Mouse (Mus musculus) heart, embryonic 12.5 days (tissue): ENCODE data around the gene Gjd2. TPM values are rescaled to one million over a fixed set of nuclear protein-coding genes. Genes with fewer than 3 reads are reported as not detected.

Experiments
- ATAC-seq: fragments of 200-750 bp; cut with Nextera tagmentation; 2 replicates; pipeline ENCODE4 v1.8.0; 2017; ENCODE audit warnings: moderate TSS enrichment, moderate library complexity; ENCODE audit not compliant: insufficient number of reproducible peaks, low FRiP score
- H3K27ac ChIP-seq: fragments of 300-500 bp; sonication (generic); 2 replicates; pipeline ENCODE4 v1.5.1; 2016; ENCODE audit warnings: mild to moderate bottlenecking, moderate library complexity; ENCODE audit not compliant: poor library complexity, severe bottlenecking
- H3K27me3 ChIP-seq: fragments of 300-500 bp; sonication (generic); replicated peaks from 2 replicates; pipeline ENCODE4 v1.6.1; 2016; ENCODE audit warnings: mild to moderate bottlenecking, moderate library complexity
- H3K36me3 ChIP-seq: fragments of 300-500 bp; sonication (generic); 2 replicates; pipeline ENCODE4 v1.6.1; 2016; ENCODE audit warnings: mild to moderate bottlenecking, moderate library complexity
- H3K4me1 ChIP-seq: fragments of 300-500 bp; sonication (generic); replicated peaks from 2 replicates; pipeline ENCODE4 v1.6.1; 2016; ENCODE audit warnings: mild to moderate bottlenecking
- H3K4me2 ChIP-seq: fragments of 300-500 bp; sonication (generic); 2 replicates; pipeline ENCODE4 v1.6.1; 2016; ENCODE audit warnings: mild to moderate bottlenecking, moderate library complexity
- H3K4me3 ChIP-seq: fragments of 300-500 bp; sonication (generic); 2 replicates; pipeline ENCODE4 v1.5.1; 2016; ENCODE audit warnings: mild to moderate bottlenecking
- H3K9ac ChIP-seq: fragments of 300-500 bp; sonication (generic); 2 replicates; pipeline ENCODE4 v1.6.1; 2016; ENCODE audit warnings: mild to moderate bottlenecking, moderate library complexity
- H3K9me3 ChIP-seq: fragments of 300-500 bp; sonication (generic); replicated peaks from 2 replicates; pipeline ENCODE4 v1.6.1; 2016; ENCODE audit warnings: mild to moderate bottlenecking, moderate library complexity
- WGBS: fragments of 180-500 bp; shearing (Covaris S2); methylation state at CpG from one replicate; pipeline ENCODE4 v1.1.7; 2016; 5-methylcytosine and 5-hydroxymethylcytosine counted together
- polyA plus RNA-seq: library from polyadenylated mRNA; unstranded; fragments of >200 nt; fragmentation: Nextera tagmentation; extraction: Ambion mirVana; gene quantifications from 2 replicates; pipeline ENCODE4 v1.2.1, GENCODE M21; 2016

Gene Gjd2
- polyA plus RNA-seq, 1 experiment from 2014 or later, result not detected

DNA sequence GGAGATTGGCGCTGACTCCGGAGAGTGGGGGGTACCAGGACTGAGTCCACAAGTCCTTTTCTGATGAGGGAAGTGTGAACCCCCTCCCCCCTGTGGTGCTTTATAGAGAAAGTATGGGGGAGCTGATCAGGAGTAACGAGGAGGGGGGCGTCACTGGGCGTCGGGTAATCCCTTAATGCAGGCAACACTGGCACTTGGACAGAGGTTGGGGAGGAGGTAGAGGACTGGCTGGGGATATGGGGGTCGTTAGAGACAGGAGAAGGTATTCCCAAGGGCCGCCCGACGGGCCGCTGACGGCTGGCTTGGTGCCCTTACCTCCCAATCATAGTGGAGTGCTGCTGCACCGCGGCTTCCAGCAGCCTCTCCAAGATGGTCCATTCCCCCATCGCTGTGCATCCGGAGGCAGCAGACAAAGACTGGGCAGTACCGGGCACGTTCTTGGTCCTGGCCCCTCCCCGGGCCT, 639 bp downstream of the Gjd2 start:
- H3K9ac ChIP-seq, result no peak overlapping the region
- peak overlapping the region; percentile 55 for H3K4me3 ChIP-seq
- H3K4me1 ChIP-seq, result peaks cover 11% of the 10 kb centered on the region
- ATAC-seq, result 0 out of 2 replicates have a peak, but pooled peaks have one; percentile 25
- H3K9me3 ChIP-seq, result no peaks in the 10 kb centered on the region
- peak overlapping the region; percentile 95 for H3K4me2 ChIP-seq
- WGBS, result 5% methylated on average over 19 of the region's 19 CpGs
- H3K36me3 ChIP-seq, result no peaks in the 10 kb centered on the region
- H3K27ac ChIP-seq, result no peak overlapping the region
- peaks cover 46% of the 10 kb centered on the region for H3K27me3 ChIP-seq

DNA sequence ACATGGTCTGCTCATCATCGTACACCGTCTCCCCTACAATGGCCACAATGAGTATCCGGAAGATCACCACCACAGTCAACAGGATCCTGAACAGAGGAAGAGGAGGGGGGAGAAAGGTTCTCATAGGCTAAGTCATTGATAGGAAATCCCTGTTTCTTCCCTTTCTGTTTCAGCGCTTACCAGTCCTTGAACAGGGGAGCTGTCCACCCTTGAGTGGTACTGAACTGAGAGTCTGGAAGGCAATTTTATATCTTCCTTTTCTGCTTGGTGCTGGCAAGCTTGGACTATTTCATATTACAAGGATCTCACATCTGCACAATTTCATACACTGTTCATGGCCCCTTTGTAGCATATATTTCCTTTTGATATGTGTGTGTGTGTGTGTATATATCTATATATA, 1.6 kb downstream of the Gjd2 start:
- Histone ChIP-seq H3K36me3 (no peaks in the 10 kb centered on the region), H3K9me3 (no peaks in the 10 kb centered on the region), H3K27ac (no peak overlapping the region), H3K27me3 (peaks cover 38% of the 10 kb centered on the region), H3K4me2 (no peak overlapping the region), H3K9ac (no peak overlapping the region), H3K4me1 (peaks cover 11% of the 10 kb centered on the region), H3K4me3 (no peak overlapping the region)
- WGBS, result 40% methylated on average over 4 of the region's 4 CpGs
- ATAC-seq, result no peak

DNA sequence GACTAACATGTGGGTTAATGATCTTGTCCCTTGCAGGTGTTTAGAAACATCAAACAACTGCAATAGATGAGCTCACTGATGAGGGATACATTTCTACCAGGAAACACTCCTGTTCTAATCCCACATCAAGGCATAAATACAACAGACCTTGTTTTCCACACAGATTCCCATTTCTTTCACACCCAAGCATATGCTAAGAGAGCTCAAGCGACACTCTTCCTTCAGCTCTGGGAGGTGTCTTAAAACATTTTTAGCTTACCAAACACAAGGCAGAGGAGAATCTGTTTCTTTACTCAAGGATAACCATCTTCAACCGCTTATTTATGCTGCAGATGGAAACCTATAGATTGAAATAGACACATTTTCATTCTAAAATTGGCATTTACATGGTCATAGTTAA, 5.1 kb downstream of the Gjd2 start:
- Histone ChIP-seq H3K4me1 (peaks cover 3% of the 10 kb centered on the region), H3K36me3 (no peaks in the 10 kb centered on the region), H3K27me3 (peaks cover 10% of the 10 kb centered on the region), H3K4me3 (no peak overlapping the region), H3K27ac (no peak overlapping the region), H3K9me3 (no peaks in the 10 kb centered on the region), H3K9ac (no peak overlapping the region), H3K4me2 (no peak overlapping the region)
- 78% methylated on average over 2 of the region's 2 CpGs for WGBS
- ATAC-seq, result no peak

DNA sequence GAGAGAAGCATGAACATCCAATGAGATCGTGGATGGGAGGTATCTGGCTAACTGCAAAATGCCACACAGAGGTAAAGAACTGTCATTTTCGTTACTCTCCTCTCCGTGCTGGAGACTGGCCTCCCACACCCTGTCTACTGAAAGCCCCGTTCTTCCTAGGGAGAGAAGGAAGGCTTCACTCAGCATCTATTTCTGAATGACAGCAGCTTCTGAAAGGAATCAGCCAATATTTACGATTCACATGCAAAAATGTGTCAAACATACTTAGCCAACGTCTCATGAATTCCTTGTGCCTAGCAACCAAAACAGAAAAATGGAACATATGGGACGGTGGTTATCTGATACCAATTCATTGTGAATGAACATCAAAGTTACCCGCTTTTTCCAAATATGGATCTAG, 15.9 kb downstream of the Gjd2 start:
- no peak overlapping the region for H3K9ac ChIP-seq
- H3K4me3 ChIP-seq, result no peak overlapping the region
- no peaks in the 10 kb centered on the region for H3K4me1 ChIP-seq
- H3K9me3 ChIP-seq, result no peaks in the 10 kb centered on the region
- no peak overlapping the region for H3K4me2 ChIP-seq
- no peaks in the 10 kb centered on the region for H3K27me3 ChIP-seq
- 55% methylated on average over 8 of the region's 8 CpGs for WGBS
- no peak overlapping the region for H3K27ac ChIP-seq
- no peaks in the 10 kb centered on the region for H3K36me3 ChIP-seq
- ATAC-seq, result no peak

DNA sequence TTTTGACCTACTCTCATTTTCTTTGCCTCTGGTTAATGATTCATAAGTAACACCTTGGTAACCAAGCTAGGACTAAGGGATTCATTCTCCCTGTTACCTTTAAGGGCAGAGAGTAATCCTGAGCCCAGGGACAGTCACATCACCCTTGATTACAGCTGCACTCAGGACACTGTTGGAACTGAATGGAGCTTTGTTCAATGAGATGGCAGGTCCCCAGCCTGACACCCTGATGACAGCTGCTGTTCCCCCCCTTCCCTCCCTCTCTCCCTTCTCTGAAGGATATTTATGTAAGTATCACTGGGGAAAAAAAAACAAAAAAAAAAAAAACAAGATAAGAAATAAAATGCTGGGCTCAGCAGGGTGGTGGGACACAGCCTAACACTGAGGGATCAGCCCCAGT, 16.5 kb downstream of the Gjd2 start:
- no peak overlapping the region for H3K27ac ChIP-seq
- no peaks in the 10 kb centered on the region for H3K27me3 ChIP-seq
- no peak for ATAC-seq
- H3K9me3 ChIP-seq, result no peaks in the 10 kb centered on the region
- H3K4me3 ChIP-seq, result no peak overlapping the region
- H3K4me1 ChIP-seq, result no peaks in the 10 kb centered on the region
- no peak overlapping the region for H3K4me2 ChIP-seq
- no peak overlapping the region for H3K9ac ChIP-seq
- no peaks in the 10 kb centered on the region for H3K36me3 ChIP-seq

DNA sequence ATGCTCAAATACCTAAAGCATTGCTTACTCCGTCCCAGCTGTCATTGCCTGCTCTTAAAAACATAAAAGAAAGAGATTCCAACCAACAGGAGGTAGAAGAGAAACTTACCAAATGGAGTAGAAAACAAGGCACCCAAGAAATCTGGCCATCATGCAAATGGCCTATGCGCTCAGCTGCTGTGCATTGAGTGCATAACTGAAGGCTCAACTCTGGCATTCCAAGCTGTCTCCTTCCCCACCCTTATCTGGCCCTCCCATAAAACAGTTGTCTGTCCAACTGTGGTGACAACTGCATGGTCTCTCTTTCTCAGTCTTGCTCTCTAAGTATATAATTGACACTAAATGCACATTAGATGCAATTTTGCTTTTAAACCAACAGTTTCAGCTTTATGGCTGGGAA, 28.5 kb downstream of the Gjd2 start:
- no peak overlapping the region for H3K9ac ChIP-seq
- no peak overlapping the region for H3K4me2 ChIP-seq
- peaks cover 28% of the 10 kb centered on the region for H3K4me1 ChIP-seq
- no peak overlapping the region for H3K4me3 ChIP-seq
- H3K27me3 ChIP-seq, result no peaks in the 10 kb centered on the region
- WGBS, result 68% methylated on average over 2 of the region's 2 CpGs
- no peaks in the 10 kb centered on the region for H3K9me3 ChIP-seq
- no peak for ATAC-seq
- no peaks in the 10 kb centered on the region for H3K36me3 ChIP-seq
- H3K27ac ChIP-seq, result no peak overlapping the region

DNA sequence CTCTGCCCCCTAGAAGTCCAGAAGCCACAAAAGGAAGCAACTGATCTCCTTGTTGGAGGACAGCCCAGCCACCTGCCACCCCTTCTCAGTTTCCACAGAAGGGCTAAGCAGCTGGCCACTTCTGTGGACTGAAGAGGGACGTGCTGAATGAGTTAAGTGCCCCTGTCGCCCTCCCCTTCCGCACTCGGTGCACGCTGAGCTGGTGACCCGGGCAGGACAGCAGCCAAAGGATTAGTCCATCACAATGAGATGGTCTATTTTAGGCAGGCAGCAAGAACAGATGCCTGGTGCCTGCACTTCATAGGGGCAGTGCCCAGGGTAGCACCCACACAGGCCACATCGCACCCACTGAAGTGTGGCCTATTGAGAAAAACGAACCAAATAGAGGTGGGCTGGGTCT, 32.8 kb downstream of the Gjd2 start:
- no peaks in the 10 kb centered on the region for H3K9me3 ChIP-seq
- peak overlapping the region; percentile 79 for H3K27ac ChIP-seq
- no peaks in the 10 kb centered on the region for H3K27me3 ChIP-seq
- ATAC-seq, result peak; percentile 86
- peak overlapping the region; percentile 4; the same call in 1 of the 2 replicates for H3K9ac ChIP-seq
- peaks cover 35% of the 10 kb centered on the region for H3K4me1 ChIP-seq
- peak overlapping the region; percentile 29 for H3K4me2 ChIP-seq
- no peaks in the 10 kb centered on the region for H3K36me3 ChIP-seq
- H3K4me3 ChIP-seq, result no peak overlapping the region
- WGBS, result 44% methylated on average over 8 of the region's 8 CpGs

DNA sequence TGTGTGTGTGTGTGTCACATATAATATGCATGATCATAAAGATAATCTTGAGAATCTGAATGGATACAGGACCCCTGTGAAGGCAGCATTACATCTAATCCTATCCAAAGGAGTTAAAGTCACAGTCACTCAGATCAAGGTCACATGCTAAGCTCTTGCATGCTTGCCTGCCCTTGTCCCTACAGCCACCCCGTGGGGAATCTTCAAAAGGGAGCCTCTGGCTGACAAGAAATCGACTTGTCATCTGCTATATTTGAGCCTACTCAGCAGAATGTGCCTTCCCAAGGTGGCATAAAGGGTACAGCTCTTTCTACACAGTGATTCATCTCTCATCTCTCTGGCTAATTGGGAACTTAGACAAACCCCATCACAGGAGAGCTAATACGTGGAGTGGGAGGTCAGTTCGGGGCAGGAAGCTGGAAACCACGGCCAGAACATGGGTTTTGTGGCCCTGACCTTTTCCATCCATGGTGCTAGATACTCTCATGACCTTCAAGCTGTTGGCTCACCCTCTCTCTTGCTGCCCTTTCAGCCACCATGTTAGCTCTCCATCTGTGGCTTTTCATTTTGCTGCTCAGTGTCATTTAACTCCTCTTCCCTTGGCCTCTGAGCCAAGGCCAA, 35.2 kb downstream of the Gjd2 start:
- H3K27me3 ChIP-seq, result no peaks in the 10 kb centered on the region
- no peak overlapping the region for H3K4me2 ChIP-seq
- H3K36me3 ChIP-seq, result no peaks in the 10 kb centered on the region
- H3K9ac ChIP-seq, result no peak overlapping the region
- H3K4me3 ChIP-seq, result no peak overlapping the region
- H3K9me3 ChIP-seq, result no peaks in the 10 kb centered on the region
- WGBS, result 51% methylated on average over 5 of the region's 5 CpGs
- ATAC-seq, result no peak
- no peak overlapping the region for H3K27ac ChIP-seq
- H3K4me1 ChIP-seq, result peaks cover 22% of the 10 kb centered on the region

DNA sequence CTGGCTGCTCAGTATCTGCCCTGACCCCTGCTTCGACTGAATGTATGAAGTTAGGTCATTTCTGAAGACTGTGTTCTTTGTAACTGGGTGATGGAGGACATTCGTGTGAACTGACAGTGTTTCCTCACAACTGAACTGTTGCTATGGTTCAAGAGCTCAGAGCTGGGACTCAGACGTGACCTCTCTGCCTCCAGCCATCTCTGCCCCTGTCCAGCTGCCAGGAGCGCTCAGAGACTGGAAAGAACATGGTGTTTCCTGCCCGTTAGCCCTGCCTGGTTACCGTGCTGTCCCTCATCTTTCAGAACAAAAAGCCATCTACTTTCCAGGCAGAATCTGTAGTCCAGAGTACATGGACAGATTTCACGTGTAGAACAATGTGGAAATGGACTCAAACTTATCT, 39.5 kb downstream of the Gjd2 start:
- H3K9me3 ChIP-seq, result no peaks in the 10 kb centered on the region

DNA sequence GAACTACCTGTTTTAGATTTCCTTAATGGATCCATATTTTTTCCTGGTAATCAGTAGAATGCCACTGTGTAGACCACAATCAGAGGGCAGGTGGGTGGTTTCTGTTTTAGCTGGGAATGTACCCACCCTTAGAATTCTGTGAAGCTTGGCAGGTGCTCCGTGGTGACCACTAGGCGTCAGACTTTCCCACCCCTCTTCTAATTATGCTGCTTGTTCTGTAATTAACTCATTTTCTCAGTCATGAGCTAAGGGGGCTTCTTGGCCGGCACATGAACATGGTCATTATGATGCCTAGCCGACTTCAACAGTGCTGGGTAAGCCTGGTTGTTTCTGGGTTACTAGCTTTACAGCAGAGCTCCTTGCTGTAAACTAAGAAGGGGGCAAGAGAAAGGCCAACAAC, 47.0 kb downstream of the Gjd2 start:
- no peaks in the 10 kb centered on the region for H3K4me1 ChIP-seq
- WGBS, result 33% methylated on average over 4 of the region's 4 CpGs
- ATAC-seq, result no peak
- no peak overlapping the region for H3K9ac ChIP-seq
- no peak overlapping the region for H3K27ac ChIP-seq
- H3K36me3 ChIP-seq, result no peaks in the 10 kb centered on the region
- H3K27me3 ChIP-seq, result no peaks in the 10 kb centered on the region
- H3K4me2 ChIP-seq, result no peak overlapping the region
- no peak overlapping the region for H3K4me3 ChIP-seq
- no peaks in the 10 kb centered on the region for H3K9me3 ChIP-seq

More for the DNA sequence above, 39.5 kb downstream of the Gjd2 start:
- no peaks in the 10 kb centered on the region for H3K36me3 ChIP-seq
- no peaks in the 10 kb centered on the region for H3K27me3 ChIP-seq
- no peak for ATAC-seq
- H3K27ac ChIP-seq, result no peak overlapping the region
- no peak overlapping the region for H3K4me3 ChIP-seq
- WGBS, result 52% methylated on average over 7 of the region's 7 CpGs
- H3K4me1 ChIP-seq, result peaks cover 10% of the 10 kb centered on the region
- no peak overlapping the region for H3K9ac ChIP-seq
- H3K4me2 ChIP-seq, result no peak overlapping the region
